Mouse (Mus musculus): ENCODE measurements around the gene Ak6.

DNA sequence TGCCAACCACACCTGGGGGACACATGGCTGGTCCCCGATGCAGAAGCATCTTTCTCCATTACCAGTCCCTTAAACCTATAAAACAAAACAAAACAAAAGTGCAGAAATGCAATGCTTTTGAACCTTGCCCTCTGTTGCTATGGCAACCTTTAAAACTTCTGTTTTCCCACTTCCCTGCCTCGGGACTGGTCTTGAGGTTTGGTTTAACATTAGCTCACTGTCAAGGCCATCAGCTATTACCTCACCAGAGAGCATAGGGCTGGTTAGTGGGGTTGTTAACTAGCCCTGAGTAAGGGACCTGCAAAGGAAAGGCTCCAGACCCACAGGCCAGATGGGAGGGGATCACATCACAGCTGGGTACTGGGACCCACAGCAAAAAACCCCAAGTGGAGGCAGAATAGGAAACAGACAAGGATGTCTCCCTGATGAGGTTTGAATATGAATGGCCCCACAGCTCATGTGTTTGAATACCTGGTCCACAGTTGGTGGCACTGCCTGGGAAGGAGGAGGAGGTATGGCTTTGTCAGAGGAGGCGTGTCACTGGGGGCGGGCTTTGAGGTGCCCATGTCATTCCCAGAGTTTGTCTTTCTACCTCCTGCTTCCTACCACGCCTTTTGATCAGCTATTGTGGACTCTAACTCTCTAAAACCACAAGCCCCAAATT is 48.4 kb upstream of the Ak6 start:
- TF ChIP-seq POLR2A (IDR thresholded peaks at IDR 0.05; ENCODE audit: borderline replicate concordance, insufficient read depth, low read length) (no peak), CTCF (IDR thresholded peaks at IDR 0.05; ENCODE audit: borderline replicate concordance, insufficient read depth, low read depth, low read length) (no peak)
